Mouse (Mus musculus) CH12.LX (cell line): ENCODE data around the gene Mcm5. TPM values are rescaled to one million over a fixed set of nuclear protein-coding genes. Genes with fewer than 3 reads are reported as not detected.
A peak's percentile ranks its signal among the peaks of the same experiment; 100 is the strongest.

Experiments used
- DNase-seq: peaks from one replicate; pipeline ENCODE4 v3.0.0-alpha.2; 2013; ENCODE audit errors: extremely low read depth
- H3K27ac ChIP-seq: 2 replicates; pipeline ENCODE4 v1.5.1; 2012; ENCODE audit warnings: low read depth, mild to moderate bottlenecking, control low read depth, moderate library complexity; ENCODE audit not compliant: insufficient read depth
- H3K27me3 ChIP-seq: replicated peaks from 2 replicates; pipeline ENCODE3; 2012; ENCODE audit warnings: inconsistent platforms
- H3K36me3 ChIP-seq, 2 experiments: replicated peaks in 1 of 2; 2 replicates each; pipeline versions ENCODE3 to v1.6.1; 2012; ENCODE audit warnings: inconsistent platforms in 1 of 2, low read length in 1 of 2, mild to moderate bottlenecking in 1 of 2, mixed read lengths in 1 of 2, moderate library complexity in 1 of 2; ENCODE audit not compliant: control insufficient read depth in 1 of 2, insufficient read depth in 1 of 2
- H3K4me1 ChIP-seq, 2 experiments: 2 replicates each; pipeline ENCODE4 v1.6.1; 2012; ENCODE audit warnings: inconsistent platforms in 1 of 2, moderate library complexity in 1 of 2; ENCODE audit not compliant: insufficient read depth in 2 of 2, control insufficient read depth in 1 of 2
- H3K4me2 ChIP-seq: 2 replicates; pipeline ENCODE4 v1.6.1; 2012; ENCODE audit warnings: low read depth, mild to moderate bottlenecking, control low read depth; ENCODE audit not compliant: poor library complexity, insufficient read depth, severe bottlenecking
- H3K4me3 ChIP-seq, 3 experiments: fragments of 150-350 bp in 1 of 3; sonication (generic) in 1 of 3; replicated peaks in 1 of 3; 2 replicates each; pipeline versions ENCODE3 to v1.5.1; 2011 to 2012; ENCODE audit warnings: low read depth in 2 of 3, low read length in 2 of 3, mild to moderate bottlenecking in 2 of 3, moderate library complexity in 2 of 3, control low read depth in 1 of 3, improper control_type of control experiment in 1 of 3, inconsistent platforms in 1 of 3, mixed read lengths in 1 of 3; ENCODE audit not compliant: poor library complexity in 1 of 3
- H3K79me2 ChIP-seq: replicated peaks from 2 replicates; pipeline ENCODE4 v1.6.1; 2012; ENCODE audit warnings: mild to moderate bottlenecking, moderate library complexity; ENCODE audit not compliant: control insufficient read depth, poor library complexity, insufficient read depth, severe bottlenecking; ENCODE audit errors: extremely low read depth
- H3K9ac ChIP-seq: 2 replicates; pipeline ENCODE4 v1.6.1; 2012; ENCODE audit warnings: low read depth, mild to moderate bottlenecking, control low read depth, moderate library complexity; ENCODE audit not compliant: insufficient read depth
- H3K9me3 ChIP-seq: replicated peaks from 2 replicates; pipeline ENCODE3; 2012; ENCODE audit warnings: low read length, inconsistent platforms, mixed read lengths
- BHLHE40 ChIP-seq: IDR thresholded peaks from 2 replicates; pipeline ENCODE4 v1.6.1; 2011; ENCODE audit warnings: mild to moderate bottlenecking, low read depth, low read length, improper control_type of control experiment
- CHD2 ChIP-seq: IDR thresholded peaks from 2 replicates; pipeline ENCODE4 v1.6.1; 2011; ENCODE audit warnings: low read length, improper control_type of control experiment
- ETS1 ChIP-seq: conservative IDR thresholded peaks from 2 replicates; pipeline ENCODE4 v1.6.1; 2012; ENCODE audit warnings: low read depth, mild to moderate bottlenecking, inconsistent platforms, low read length, improper control_type of control experiment, moderate library complexity
- JUND ChIP-seq: conservative IDR thresholded peaks from 2 replicates; pipeline ENCODE4 v1.6.1; 2011; ENCODE audit warnings: low read depth, low read length, improper control_type of control experiment
- KAT2A ChIP-seq: IDR thresholded peaks from 2 replicates; pipeline ENCODE4 v1.6.1; 2012; ENCODE audit warnings: low read length, improper control_type of control experiment, inconsistent platforms; ENCODE audit not compliant: insufficient replicate concordance
- MAFK ChIP-seq: IDR thresholded peaks from 2 replicates; pipeline ENCODE4 v1.6.1; 2011; ENCODE audit warnings: low read length, improper control_type of control experiment; ENCODE audit not compliant: insufficient replicate concordance
- MAX ChIP-seq: IDR thresholded peaks from 2 replicates; pipeline ENCODE4 v1.6.1; 2011; ENCODE audit warnings: low read length, improper control_type of control experiment
- MEF2A ChIP-seq: IDR thresholded peaks from 2 replicates; pipeline ENCODE4 v1.6.1; 2014; ENCODE audit warnings: low read depth, mild to moderate bottlenecking, inconsistent platforms, low read length, improper control_type of control experiment, borderline replicate concordance
- MYC ChIP-seq: IDR thresholded peaks from 2 replicates; pipeline ENCODE4 v1.6.1; 2011; ENCODE audit warnings: low read depth, mild to moderate bottlenecking, improper control_type of control experiment, low read length
- PAX5 ChIP-seq: IDR thresholded peaks from 2 replicates; pipeline ENCODE4 v1.6.1; 2012; ENCODE audit warnings: low read length, inconsistent platforms, mixed read lengths
- TCF12 ChIP-seq: IDR thresholded peaks from 2 replicates; pipeline ENCODE4 v1.6.1; 2014; ENCODE audit warnings: low read depth, mild to moderate bottlenecking, inconsistent platforms, low read length, improper control_type of control experiment
- USF1 ChIP-seq: IDR thresholded peaks from 2 replicates; pipeline ENCODE4 v1.6.1; 2014; ENCODE audit warnings: low read depth, mild to moderate bottlenecking, inconsistent platforms, low read length, improper control_type of control experiment
- USF2 ChIP-seq: conservative IDR thresholded peaks from 2 replicates; pipeline ENCODE4 v1.6.1; 2011; ENCODE audit warnings: low read depth, low read length, improper control_type of control experiment
- ZC3H11A ChIP-seq: IDR thresholded peaks from 2 replicates; pipeline ENCODE4 v1.6.1; 2012; ENCODE audit warnings: low read depth, mild to moderate bottlenecking, inconsistent platforms, low read length, improper control_type of control experiment
- ZNF384 ChIP-seq: IDR thresholded peaks from 2 replicates; pipeline ENCODE4 v1.6.1; 2012; ENCODE audit warnings: low read depth, low read length, improper control_type of control experiment, inconsistent platforms
- dilution Hi-C: fragments of 300-500 bp; cut with MboI; formaldehyde crosslinking; loops from 2 replicates; pipeline ENCODE4 v1.14.3; 2020; ENCODE audit warnings: low sequenced_read_pairs; ENCODE audit not compliant: extremely low pct_unique_long_range_greater_than_20kb, extremely low pct_ligation_motif_present
- in situ Hi-C: fragments of 300-500 bp; cut with MboI; formaldehyde crosslinking; loops from 3 replicates; pipeline ENCODE4 v1.14.3; 2019; ENCODE audit warnings: low sequenced_read_pairs, low pct_ligation_motif_present, low pct_unique_long_range_greater_than_20kb, mixed read lengths
- polyA plus RNA-seq: library from polyadenylated mRNA; unstranded; fragments of >175 nt; gene quantifications from 2 replicates; pipeline ENCODE4 v1.2.1, GENCODE M21; 2012; ENCODE audit warnings: low read depth; ENCODE audit not compliant: insufficient read length
- total RNA-seq, 2 experiments: library from RNA; depleted of rRNA; stranded (reverse); fragments of 300-350 nt in 1 of 2; fragments of >200 nt in 1 of 2; gene quantifications; 2 replicates each; pipeline ENCODE4 v1.2.3; 2012 to 2014

Mcm5 gene
- total and polyA plus RNA-seq, 3 experiments = 259 to 332 (median 282) TPM

- H3K36me3 ChIP-seq = peaks cover 25 to 79% of the 10 kb centered on the region in 2 experiments
- no peak overlapping the region for H3K4me2 ChIP-seq
- H3K4me3 ChIP-seq = no peak overlapping the region
- H3K27ac ChIP-seq = no peak overlapping the region
- in situ Hi-C loops = no loop called here
- H3K9me3 ChIP-seq = no peaks in the 10 kb centered on the region
- TF ChIP-seq ETS1 (0 out of 2 replicates have a peak, but pooled peaks have one; percentile 8), MAFK (no peak), BHLHE40 (0 out of 2 replicates have a peak, but pooled peaks have one; percentile 10)
- TF ChIP-seq, all 38 proteins: peak for 2
- Histone ChIP-seq H3K9ac (0 out of 2 replicates have a peak overlapping the region, but pooled peaks have one; percentile 10), H3K4me1 (peaks cover 8 to 20% of the 10 kb centered on the region in 2 experiments), H3K79me2 (no peaks in the 10 kb centered on the region), H3K27me3 (no peaks in the 10 kb centered on the region)
- peak; percentile 40 for DNase-seq
- dilution Hi-C loops = no loop called here
Measured at GRCm38 (mm10) chr8:75063290-75063689, 46.1 kb upstream of the Mcm5 start.

DNA sequence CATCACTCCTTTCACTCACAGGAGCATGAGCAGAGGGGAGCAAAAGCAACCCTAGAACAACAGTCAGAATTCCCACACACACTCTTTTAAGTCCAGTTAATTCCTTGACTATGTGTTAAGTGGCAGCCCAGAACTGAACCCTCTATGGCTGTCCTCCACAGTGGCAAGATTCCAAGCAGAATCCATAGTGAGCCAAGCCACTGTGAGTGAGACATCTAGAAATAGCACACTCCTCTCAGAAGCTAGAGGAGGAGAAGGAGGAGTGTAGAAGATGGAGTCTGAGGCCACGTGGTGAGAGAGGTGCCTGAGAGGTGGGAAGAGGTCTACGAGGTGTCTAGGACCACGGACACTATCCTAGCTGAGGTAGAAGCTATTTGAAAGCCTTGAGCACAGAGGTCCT lies 44.6 kb upstream of the Mcm5 start:
- H3K27me3 ChIP-seq = no peaks in the 10 kb centered on the region
- H3K9me3 ChIP-seq = no peaks in the 10 kb centered on the region
- H3K4me2 ChIP-seq = no peak overlapping the region
- no peak overlapping the region for H3K4me3 ChIP-seq
- H3K4me1 ChIP-seq = peaks cover 8 to 20% of the 10 kb centered on the region in 2 experiments
- no peak overlapping the region for H3K9ac ChIP-seq
- dilution Hi-C loops (no loop called here), in situ Hi-C loops (no loop called here)
- no peak overlapping the region for H3K27ac ChIP-seq
- DNase-seq = no peak
- peaks cover 23 to 67% of the 10 kb centered on the region in 2 experiments for H3K36me3 ChIP-seq
- TF ChIP-seq ZNF384 (no peak), KAT2A (no peak), TCF12 (no peak), PAX5 (no peak), MEF2A (no peak), MYC (no peak), JUND (no peak), USF2 (no peak), CHD2 (no peak), USF1 (no peak)
- H3K79me2 ChIP-seq = no peaks in the 10 kb centered on the region

- in situ Hi-C loops (no loop called here), dilution Hi-C loops (no loop called here)
- H3K27me3 ChIP-seq = no peaks in the 10 kb centered on the region
- no peaks in the 10 kb centered on the region for H3K79me2 ChIP-seq
- no peak overlapping the region for H3K4me3 ChIP-seq
- H3K27ac ChIP-seq = no peak overlapping the region
- no peaks in the 10 kb centered on the region for H3K9me3 ChIP-seq
- H3K4me2 ChIP-seq = no peak overlapping the region
- H3K36me3 ChIP-seq = peaks cover 23 to 54% of the 10 kb centered on the region in 2 experiments
- no peak overlapping the region for H3K9ac ChIP-seq
- peaks cover 13 to 24% of the 10 kb centered on the region in 2 experiments for H3K4me1 ChIP-seq
- TF ChIP-seq JUND (no peak), MAX (no peak), ZC3H11A (no peak)
- no peak for DNase-seq
Measured at GRCm38 (mm10) chr8:75067287-75067686, 42.1 kb upstream of the Mcm5 start.
